Mouse (Mus musculus) WW6 (cell line): ENCODE data around the gene Mfsd4b1.
"Not testable (repeated sequence)": the region's sequence is repeated elsewhere in the genome, so short reads cannot be mapped to it uniquely, and the experiment has no call there.

Source experiments
- DNase-seq: peaks from one replicate; pipeline ENCODE4 v3.0.0-alpha.2; 2013; ENCODE audit warnings: low read depth, low spot score

The Mfsd4b1 gene

DNA sequence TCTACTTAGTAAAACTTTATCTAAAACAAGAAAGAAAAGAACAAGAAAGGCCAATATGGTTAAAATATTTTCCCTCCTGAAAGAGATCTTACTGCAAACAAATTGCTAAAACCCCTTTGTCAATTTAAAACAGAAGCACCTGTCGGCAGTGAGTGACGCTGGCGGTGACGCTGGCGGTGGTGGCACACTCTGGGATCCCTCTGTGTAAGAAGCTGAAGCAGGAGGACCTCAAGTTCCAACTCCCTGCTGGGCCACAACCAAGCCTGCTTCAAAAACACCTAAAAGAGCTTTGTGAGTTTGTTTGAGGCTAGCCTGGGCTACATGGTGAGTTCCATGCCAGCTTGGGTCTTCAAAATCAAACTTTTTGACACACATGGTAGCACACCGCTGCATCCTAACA, 9.9 kb upstream of the Mfsd4b1 start:
- no peak for DNase-seq

DNA sequence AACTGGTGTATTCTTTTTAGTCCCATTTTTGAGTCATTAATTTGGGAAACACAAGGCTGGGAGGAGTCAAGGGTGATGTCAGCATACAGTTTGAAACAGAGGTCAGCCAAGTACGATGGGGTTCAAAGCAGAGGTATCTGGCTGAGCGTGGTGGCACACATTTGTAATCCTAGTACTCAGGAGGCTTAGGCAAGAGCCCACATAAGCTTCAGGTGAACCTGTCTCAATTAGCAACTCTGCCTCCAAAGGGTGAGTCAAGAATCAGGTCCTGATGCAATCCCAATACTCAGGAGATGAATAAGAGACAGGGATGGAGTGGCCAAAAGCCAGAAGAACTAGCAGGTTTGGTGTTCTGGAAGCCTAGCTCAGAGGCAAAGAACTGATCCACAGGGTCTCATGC, 7.8 kb upstream of the Mfsd4b1 start:
- no peak for DNase-seq

DNA sequence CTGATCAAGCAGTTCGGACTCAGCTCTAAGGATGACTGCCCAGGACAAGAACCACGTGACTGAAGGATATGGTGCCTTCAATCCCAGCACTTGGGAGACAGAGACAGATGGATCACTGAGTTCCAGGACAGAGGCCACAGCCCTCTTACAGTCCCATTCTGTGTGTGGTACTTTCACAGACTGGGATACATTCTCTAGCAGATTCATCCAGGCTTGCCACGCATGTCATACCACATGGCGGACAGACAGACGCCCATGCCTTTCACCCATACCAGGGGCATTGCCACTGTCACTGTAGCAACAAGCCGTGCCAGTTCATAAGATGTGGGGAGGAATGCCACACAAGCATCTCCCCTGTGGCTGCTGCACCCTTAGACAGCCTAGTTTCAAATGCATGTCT, 5.6 kb upstream of the Mfsd4b1 start:
- no peak for DNase-seq

DNA sequence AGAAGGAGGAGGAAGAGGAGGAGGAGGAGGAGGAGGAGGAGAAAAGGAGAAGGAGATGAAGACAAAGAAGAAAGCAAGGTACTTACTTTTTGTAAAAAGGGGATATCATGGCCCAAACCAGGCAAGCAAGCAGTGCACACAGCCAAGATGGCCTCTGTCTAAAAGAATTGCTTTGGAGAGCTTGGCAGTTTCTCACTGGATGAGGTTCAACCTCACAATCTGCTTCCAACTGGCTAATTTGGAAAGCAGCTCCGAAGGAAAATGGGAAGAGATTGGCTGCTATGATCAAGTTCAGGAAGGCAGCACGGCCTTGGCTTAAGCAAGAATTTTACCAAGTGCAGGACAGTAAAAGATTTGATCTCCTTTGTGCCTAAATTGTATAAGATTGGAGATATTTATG, 4.5 kb upstream of the Mfsd4b1 start:
- DNase-seq: no peak

DNA sequence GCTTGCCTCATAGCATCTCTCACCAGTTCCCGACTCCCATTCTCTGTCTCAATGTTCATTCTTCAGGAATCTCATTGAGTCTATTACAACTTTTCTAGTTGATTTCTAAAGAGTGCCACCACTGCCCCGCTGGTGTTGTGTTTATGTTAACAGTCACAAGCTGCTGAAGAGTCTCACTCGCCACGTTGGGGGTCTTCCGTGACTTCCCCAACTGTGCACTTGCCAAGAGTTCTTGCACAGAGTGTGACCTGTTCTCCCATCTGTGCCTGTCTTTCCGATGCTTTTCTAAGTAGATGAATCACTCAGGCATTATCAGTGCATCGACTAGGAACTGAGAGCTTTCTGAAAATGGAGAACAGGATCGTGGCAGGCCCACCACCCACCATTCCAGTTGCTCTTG, 3.0 kb upstream of the Mfsd4b1 start:
- no peak for DNase-seq

DNA sequence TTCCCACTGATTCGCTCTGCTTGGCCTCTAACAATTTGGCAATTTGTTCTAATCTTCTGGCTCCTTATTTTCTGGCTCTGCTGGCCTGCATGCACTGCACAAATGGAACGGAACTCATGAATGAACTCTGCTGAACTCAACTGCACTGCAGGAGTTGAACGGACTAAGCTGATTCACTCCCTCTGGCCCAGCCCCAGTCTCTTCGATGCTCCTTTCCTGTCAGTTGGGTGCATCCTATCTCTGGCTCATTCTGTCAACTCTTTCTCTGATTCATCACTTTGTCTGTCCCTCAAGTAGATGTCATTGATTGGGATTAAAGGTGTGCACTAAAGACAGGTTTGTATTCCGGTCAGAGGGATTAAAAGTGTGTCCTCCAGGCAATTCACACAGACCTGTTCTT, 1.5 kb upstream of the Mfsd4b1 start:
- no peak for DNase-seq

DNA sequence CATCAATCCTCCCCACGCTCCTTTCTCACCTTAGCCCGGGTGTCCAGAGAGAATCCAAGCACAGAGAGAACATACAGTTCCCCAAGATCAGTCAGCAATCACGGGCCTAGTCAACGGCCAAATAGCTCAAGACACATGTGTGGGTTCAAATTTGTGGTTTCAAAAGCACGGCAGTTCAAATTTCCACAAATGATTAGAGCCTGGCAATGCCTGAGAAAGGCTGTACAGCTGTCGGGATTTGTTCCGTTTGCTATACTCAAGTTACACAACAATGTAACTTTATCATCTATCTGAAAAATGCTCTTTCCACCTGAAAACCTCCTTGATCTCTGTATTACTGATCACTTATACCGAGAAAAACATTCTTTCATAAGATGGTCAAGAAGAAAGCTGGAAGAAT, 492 bp upstream of the Mfsd4b1 start:
- no peak for DNase-seq

DNA sequence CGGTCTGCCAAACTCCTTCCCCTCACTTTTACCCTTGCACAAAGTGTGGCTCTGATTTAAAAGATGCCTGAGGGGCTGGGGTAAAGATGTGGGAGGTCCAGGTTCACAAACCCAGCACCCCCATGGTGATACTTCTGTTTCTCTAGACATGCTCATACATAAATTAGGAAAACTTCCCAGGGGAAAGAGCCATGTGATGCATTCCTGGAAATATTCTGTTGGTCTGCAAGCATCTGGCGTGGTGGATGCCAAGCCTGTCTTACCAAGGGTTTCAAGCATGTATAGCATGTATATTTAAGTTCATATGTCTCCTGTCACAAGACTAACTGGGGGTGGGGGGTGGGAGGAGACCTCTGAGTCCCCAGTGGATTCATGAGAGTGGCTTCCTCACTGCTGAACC, 4.7 kb downstream of the Mfsd4b1 start:
- DNase-seq: no peak

DNA sequence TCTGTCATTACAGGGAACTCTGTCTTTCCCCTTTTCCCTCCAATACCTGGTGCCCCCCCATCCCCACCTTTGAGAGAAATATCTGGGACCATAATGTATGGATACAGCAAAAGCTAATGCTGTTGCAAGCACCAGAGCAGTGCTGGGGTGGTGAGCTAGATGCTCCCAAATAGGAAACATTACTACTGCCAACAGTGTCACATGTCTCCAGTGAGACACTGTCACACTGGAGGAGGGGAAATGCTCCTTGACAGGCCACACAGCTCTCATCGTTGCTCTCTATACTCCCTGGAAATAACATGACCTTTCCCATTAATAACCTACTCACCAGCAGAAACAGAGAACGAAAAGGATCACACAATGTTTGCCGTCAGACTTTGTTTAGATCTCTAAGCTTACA, 5.6 kb downstream of the Mfsd4b1 start:
- no peak for DNase-seq

DNA sequence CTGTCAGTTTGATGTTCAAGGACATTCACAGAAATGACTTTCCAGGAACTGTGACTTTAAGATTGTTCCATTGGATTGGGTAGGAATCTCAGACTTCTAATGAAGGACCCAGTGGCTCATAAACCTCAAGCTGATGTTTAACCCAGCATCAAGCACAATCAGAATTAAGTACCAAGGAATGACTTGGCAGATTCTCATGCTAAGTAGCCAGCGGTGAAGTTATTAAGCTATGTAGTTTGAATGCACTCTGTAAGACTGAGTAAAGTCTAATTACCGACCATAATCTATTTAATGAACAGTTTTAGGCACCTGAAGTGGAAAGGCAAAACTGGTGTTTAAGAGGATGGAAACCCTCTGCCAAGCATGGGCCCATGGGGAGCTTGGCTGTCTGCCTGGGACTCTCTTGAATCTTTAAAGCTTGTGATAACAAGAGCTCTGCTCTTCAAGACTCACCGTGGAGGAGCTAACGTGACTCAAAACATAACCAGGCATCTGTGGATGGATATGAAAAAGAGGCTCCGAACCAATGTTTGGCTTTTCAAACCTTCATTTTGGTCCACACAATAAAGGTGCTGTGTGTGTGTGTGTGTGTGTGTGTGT, 6.7 kb downstream of the Mfsd4b1 start:
- DNase-seq: no peak

DNA sequence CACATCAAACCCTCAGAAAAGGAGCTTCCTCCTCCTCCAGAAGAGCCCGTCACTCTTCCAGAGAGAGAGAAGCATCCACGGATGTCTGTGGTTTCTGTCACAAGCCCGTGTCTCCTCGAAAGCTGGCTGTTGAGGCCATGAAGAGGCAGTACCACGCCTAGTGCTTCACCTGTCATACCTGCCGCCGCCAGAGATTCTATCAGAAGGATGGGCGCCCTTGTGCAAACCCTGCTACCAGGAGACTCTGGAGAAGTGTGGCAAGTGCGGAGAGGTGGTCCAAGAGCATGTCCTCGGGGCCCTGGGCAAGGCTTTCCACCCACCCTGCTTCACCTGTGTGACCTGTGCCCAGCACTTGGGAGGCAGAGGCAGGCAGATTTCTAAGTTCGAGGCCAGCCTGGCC, 15.5 kb downstream of the Mfsd4b1 start:
- DNase-seq: no peak

DNA sequence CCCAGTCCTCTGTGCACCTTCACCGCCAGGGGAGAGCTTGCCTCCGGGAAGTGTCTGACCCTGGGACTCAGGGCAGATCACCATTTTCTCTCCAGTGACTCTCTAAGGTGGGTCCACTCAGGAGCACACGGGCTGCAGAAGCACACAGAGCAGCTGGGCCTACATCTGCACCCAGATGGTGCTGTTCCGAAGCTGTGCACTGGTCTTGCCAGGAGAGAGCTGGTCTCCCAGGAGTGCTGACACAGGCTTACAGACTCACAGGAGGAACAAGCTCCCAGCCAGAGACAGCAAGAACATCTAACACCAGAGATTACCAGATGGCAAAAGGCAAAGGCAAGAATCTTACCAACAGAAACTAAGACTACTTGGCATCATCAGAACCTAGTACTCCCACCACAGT, 16.2 kb downstream of the Mfsd4b1 start:
- not testable (repeated sequence) for DNase-seq

DNA sequence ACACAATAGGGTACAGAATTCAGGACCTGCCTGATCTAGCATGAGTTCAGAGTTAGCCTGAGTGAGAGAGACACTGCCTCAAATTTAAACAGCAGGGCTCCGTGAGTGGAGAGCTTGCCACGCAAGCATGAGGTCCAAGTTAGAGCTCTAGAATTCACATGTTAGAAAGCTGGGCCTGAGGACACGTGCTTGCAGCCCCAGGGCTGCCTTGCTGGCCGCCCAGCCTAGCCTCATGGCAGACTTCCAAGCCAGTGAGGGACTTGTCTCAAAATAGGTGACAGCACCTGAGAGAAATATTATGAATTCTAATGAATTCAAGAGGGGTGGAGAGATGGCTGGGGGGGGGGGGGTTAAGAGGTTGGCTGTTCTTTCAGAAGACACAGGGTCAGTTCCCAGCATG, 17.1 kb downstream of the Mfsd4b1 start:
- no peak for DNase-seq

DNA sequence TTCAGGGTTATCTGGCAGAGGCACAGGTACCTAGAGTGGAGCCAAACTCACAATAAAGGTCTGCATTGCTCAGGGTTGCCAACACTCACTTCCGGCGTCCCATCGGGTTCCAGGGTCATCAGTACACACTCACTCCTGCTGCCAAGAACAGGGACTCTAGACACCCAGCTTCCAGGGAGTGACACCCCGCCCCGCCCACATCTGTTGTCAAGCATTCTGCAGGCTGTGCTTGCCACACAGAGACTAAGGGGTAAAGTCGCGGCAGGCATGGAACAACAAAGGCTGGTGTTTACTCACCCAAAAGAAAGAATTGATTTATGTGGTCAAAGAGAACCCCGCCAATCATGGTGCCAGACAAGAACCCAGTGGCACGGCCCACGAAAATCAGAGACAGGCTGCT, 18.1 kb downstream of the Mfsd4b1 start:
- no peak for DNase-seq

DNA sequence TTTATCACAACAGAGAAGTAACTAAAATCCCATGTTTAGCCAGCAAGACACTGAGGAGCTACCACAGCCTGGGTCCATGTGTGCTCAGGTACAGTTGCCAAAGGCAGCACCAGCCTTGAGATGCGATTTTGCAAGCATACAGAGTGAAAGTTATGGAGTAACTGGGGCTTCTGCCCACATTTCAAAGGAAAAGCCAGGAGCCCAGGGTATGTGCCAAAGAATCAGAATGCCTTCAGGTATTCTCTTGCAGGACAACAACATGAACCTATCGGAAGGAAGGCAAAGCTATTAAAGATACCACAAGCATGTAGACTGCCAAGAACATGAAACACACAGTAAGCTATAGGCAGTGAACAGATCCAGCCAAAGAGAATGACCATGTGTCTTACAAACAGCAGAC, 24.3 kb downstream of the Mfsd4b1 start:
- no peak for DNase-seq

DNA sequence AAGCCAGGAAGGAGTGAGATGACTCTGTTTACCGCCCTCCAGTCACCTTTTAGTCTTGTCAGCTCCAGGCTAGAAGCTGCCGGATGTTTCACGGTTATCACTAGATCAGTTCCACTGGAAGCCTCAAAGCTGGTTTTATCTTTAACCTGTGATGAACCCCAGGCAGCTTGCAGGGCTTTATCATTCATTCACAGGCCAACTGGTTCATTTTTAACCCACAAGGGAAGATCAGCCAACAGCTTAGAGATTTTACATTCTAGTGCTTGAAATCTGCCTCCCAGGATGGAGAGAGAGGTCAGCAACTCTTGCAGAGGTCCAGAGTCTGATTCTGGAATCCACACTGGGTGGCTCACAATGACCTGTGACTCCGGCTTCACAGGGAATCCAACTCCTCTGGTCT, 33.9 kb downstream of the Mfsd4b1 start:
- DNase-seq: no peak

DNA sequence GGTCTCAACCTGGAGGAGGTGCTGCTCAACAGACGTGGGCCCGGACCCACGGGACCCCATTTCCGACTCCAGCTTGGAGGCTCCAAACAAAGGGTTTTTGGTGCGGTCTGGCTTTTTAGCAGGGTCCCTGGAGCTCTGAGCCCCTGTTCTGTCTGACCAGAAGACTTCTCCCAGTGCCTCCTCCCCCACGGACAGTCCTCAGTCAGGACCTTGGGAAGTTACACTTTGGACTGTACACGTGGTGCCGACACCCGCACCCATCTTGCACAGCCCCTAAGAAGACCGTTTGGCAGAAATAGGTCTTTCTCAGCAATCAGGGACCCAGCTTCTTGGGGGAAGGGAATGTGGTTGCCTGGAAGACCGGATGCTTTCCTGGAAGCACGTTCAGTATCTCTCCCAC, 38.6 kb downstream of the Mfsd4b1 start, which contains the start of gene Mfsd4b5:
Mfsd4b5 (minus strand) TSS at position 181 of the 400 bp plus-strand sequence.
- DNase-seq: no peak

DNA sequence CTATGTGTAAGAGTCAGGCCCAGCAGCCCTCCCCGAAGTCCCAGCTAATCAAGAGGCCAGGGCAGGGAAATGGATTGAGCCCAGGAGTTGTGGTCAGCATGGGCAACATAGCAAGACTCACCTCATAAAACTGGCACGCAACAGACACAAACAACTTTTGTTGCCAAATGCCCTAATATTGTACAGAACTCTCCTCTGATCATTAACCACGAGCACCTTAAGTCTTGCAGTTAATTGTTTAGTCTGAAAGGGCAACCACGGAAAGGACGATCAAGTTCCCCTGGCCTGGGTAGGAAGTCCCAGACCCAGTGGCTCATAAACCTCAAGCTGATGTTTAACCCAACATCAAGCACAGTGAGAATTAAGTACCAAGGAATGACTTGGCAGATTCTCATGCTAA, 42.5 kb downstream of the Mfsd4b1 start:
- DNase-seq: no peak

DNA sequence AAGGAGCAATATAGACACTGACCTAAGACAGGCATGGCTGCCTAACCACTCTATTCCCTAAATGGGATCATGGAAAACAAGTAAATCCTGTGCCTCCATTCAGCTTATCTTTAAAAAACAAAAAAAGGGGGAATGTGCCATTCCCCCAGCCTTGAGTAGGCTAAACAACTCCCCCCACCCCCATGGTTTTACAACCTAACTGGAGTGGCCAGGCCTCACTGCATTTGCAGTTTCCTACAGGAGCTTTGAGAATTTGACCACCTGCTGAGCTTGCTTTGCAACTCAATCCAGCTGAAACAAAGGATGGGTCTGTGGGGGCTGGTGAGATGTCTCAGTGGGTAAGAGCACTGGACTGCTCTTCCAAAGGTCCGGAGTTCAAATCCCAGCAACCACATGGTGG, 46.8 kb downstream of the Mfsd4b1 start:
- DNase-seq: no peak

DNA sequence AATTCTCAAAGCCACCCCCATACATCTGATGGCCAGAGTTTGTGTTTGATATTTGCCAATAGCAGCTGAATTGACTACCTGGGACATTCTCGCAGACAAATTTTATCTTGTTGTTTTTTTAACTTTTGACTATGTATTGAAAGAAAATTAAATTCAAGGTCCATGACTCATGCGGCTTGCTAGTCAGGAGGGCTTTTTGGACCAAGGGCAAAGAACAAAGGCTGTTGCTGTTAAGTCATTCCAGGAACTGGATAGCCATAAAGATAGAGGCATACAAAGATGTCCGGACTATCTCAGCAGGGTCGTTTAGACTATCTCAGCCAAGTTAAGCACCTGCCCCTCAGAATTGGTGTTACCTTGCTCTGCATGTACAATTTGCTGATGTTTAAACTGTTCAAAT, 47.7 kb downstream of the Mfsd4b1 start:
- no peak for DNase-seq

DNA sequence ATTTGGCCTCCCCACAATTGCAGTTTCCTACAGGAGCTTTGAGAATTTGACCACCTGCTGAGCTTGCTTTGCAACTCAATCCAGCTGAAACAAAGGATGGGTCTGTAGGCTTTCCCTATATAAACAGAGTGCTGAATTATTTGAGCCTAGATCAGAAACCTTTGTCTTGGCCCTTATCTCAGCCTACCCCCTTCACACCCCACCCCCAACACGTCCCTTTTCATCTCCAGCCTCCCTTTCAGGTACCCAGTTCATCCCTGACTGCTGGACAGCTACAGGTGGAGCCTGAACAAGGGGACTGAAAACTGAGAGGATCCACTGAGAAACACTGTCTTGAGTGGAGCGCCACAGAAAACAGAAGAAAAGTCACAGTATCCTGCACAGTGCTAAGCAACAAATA, 49.3 kb downstream of the Mfsd4b1 start:
- DNase-seq: no peak

DNA sequence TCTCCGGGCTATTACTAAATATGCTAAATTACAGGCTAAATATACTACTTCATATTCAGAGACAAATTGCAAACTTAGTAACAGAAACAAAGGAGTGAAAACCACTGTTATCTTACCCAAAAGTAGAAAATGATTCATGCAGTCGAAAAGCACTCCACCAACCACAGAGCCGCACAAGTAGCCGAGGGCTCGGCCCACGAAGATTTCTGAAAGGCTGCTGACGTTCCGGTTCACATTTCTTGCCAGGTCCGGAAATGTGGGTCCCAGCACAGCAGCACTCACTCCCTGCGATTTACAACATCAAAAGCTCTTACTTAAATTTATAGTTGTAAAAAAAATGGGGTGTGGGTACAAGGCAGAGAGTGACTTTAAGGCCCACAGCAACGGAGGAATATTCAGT, 50.1 kb downstream of the Mfsd4b1 start:
- no peak for DNase-seq

DNA sequence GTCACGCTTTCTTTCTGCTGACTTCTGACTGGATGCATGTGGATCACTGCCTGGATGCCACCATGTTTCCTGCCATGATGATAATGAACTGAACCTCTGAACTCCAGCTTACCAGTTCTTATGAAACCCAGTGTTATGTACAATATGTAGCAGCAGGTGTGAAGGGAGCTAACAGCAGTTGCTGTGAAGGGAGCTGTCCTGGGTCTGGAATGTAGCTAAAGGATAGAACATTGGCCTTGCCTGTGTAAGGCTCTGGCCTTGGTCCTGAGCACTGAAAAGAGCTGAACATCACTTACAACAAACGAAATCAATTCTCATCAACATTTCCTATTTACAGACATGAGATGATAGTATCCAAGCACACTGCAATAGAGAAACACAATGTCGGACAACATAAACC, 57.6 kb downstream of the Mfsd4b1 start:
- DNase-seq: no peak

DNA sequence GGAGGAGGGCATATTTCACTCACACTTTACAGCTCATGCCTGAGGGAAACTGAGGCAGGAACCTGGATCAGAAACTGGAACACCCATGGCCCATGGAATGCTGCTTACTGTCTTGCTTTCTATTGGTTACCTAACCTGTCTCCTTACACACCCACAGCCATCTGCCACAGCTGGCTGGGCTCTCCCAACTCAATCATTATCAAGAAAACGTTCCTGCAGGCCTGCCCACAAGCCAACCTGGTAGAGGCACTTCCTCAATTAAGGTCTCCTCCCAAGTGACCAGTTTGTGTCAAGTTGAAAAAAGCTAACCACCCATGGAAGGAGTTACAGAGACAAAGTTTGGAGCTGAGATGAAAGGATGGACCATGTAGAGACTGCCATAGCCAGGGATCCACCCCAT, 63.2 kb downstream of the Mfsd4b1 start:
- no peak for DNase-seq

DNA sequence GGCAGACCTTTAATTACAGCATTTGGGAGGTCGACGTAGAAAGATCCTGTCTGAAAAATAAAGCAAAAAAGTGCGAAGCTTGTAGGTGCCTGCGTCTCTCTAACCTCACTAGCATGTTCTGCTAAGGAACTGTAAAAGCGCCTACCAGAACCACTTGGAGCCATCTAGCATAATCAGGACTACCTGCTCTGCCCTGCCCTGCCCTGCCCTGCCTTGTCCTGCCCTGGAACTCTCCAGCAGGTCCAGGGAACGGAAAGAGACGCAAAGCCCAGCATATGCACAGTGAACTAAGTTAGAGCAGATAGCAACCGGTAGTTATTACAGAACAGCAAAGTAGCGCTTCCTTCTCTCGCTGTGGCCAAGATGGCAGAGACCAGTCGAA, 64.6 kb downstream of the Mfsd4b1 start:
- DNase-seq: no peak
